Mouse (Mus musculus) layer of hippocampus, adult 18-20 months (tissue): ENCODE results near the gene Psen1. TPM values are rescaled to one million over a fixed set of nuclear protein-coding genes. Genes with fewer than 3 reads are reported as not detected.
A peak's percentile ranks its signal among the peaks of the same experiment; 100 is the strongest.

Experiments used
- DNase-seq, 2 experiments: peaks; one replicate each; pipeline ENCODE4 v3.0.0; 2022; ENCODE audit warnings: low spot score in 2 of 2
- total RNA-seq, 2 experiments: library from RNA; stranded (reverse); gene quantifications; 2 replicates each; pipeline ENCODE4 v1.2.3; 2021

The Psen1 gene
- total RNA-seq, 2 experiments from 2014 or later: 67.9 to 73.2 TPM

GRCm38 (mm10) chr12:83721281-83721680, 33.3 kb downstream of the Psen1 start:
- DNase-seq: peak in 1 of 2 experiments; percentile 22

- DNase-seq: no peak
Observed at GRCm38 (mm10) chr12:83723037-83723436, 35.1 kb downstream of the Psen1 start.

- DNase-seq: no peak
Observed at GRCm38 (mm10) chr12:83726510-83727308, 38.8 kb downstream of the Psen1 start.

- DNase-seq: no peak
Observed at GRCm38 (mm10) chr12:83732225-83732624, 44.3 kb downstream of the Psen1 start.

DNA sequence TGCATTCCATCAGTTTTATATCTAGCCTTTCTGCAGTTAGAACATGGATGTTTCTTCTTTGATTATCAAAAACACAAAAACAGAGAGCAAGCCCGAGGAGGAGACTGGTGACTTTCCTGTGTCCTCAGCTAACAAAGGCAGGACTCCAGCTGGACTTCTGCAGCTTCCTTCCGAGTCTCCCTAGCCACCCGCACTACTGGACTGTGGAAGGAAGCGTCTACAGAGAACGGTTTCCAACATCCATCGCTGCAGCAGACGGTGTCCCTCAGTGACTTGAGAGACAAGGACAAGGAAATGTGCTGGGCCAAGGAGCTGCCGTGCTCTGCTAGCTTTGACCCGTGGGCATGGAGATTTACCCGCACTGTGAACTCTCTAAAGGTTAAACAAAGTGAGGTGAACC, 46.1 kb downstream of the Psen1 start:
- no peak for DNase-seq

GRCm38 (mm10) chr12:83736236-83736635, 48.3 kb downstream of the Psen1 start:
- no peak for DNase-seq

DNA sequence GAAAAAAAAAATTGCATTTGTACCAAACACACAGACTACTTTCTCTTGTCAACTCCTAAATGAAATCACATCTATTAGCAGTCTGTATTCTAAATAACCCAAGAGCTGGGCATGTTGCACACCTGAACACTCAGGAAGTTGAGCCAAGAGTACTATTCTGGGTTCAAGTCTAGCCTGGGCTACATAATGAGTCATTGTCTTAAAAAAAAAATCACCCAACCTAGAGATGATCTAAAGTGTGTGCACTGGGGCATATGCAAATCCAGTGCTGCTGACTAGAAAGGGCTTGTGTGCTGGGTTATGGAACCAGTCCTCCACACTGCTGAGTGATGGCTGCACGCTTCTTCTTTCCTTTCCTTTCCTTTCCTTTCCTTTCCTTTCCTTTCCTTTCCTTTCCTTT, 50.7 kb downstream of the Psen1 start:
- DNase-seq: no peak

- DNase-seq: no peak
Observed at GRCm38 (mm10) chr12:83741722-83742121, 53.8 kb downstream of the Psen1 start.

DNA sequence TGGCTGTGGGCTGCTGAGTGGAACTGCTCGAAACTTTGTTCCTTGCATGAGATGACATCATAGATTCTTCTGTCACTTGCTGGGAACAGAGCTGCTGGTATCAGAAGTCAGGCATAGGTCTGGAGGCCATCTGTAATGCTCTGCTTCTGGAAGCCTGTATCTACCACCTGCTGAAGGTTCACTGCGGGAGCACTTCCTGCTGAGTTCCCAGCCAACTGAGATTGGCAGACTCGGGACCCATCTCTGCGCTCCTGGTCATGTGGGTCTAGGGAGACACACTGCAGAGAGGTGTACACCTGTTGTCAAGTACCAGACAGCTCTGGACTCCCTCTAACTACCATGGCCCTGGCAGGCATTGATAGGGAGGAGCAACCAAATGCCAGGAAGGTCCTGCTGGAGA, 54.9 kb downstream of the Psen1 start:
- DNase-seq: peak in 1 of 2 experiments; percentile 23

- no peak for DNase-seq
Observed at GRCm38 (mm10) chr12:83743712-83744111, 55.8 kb downstream of the Psen1 start.

GRCm38 (mm10) chr12:83749186-83749585, 61.2 kb downstream of the Psen1 start:
- no peak for DNase-seq

DNA sequence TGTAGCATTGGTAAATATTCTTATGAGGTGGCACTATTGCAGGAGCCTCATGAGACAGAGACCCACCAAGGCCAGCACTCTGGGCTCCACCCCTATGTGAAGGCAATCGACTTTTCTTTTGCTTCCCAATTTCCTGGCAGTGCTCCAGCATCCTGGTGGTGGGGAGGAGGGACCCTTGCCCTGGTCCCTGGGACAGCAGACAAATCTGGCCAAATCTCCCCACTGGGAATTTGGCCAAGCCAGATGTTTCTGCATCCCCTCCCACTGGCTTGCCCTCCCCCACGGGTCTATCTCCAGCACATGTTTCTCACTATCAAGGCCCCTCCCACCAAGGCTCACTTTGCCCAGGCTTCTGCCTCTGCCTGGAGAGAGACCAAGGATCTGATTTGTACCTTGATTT, 64.5 kb downstream of the Psen1 start:
- no peak for DNase-seq

GRCm38 (mm10) chr12:83758735-83759134, 70.8 kb downstream of the Psen1 start:
- DNase-seq: no peak

GRCm38 (mm10) chr12:83760201-83760600, 72.2 kb downstream of the Psen1 start:
- DNase-seq: no peak

GRCm38 (mm10) chr12:83762706-83763105, 74.8 kb downstream of the Psen1 start:
- no peak for DNase-seq

DNA sequence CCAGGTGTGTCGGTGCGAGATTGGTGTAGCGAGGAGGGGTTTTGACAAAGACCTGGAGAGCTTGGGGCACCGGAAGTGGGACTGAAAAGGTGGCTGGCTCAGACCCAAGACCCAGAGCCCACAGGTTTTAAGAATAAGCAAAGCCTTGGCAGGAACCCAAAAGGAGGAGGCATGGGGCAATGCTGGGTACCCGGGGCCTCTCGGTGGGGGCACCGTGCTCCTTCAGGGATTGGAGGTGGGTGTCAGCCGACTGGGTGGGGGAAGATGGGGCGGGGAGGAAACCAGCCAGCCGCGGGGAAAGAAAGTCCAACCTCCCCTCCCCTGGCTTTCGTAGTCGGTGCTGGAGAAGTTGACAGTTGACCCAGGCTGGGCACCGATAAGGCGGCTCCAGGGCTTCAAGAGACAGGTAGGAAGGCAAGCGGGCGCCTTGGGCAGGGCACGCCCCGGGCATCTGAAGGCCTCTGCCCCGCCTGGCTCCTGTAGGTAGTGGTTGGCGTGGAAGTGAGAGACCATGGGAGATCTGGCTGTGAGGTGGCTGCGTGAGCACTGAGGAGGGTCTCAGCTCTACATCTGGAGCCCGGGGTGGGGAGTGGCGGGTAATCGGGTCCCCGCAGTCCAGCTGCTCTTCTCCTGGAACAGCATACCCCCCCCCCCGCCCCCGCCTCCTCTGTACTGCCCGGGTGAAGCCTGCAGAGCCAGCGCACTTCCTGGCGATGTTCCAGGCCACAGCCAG, 75.5 kb downstream of the Psen1 start, which contains the start of gene Papln:
Gene Papln (plus strand): TSS at position 324 of the 733 bp plus-strand sequence.
- no peak for DNase-seq

DNA sequence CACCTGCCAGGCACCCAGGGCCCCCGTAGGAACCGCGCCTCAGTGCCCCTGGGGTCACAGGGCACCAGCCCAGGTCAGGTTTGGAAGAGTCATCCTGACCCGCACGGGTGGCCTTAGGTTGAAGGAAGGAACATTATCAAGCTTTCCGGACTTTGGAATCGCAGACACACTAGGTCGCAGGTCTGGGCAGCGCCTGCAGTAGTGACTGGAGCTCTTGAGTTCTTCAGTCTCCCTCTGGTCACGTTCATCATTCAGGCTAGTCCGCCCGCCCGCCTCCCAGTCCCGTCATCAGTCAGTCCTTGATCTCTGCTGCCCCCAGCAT, 76.1 kb downstream of the Psen1 start:
- DNase-seq: no peak

DNA sequence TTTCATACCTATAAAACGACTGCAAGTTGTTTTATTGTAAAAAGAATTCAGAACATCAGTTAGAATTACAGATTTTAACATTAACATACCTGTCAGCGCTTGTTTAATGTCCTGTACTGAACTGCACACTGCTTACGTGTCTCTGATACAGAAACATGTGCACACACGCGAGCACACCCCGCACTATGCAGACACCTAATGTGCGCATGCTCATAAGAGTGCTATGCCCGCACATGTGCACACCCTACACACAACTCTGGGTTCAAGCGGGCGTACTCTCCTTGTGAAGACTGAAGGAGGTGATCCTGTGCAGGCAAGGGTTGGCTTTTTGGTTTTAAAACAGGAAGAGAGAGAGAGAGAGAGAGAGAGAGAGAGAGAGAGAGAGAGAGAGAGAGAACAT, 76.6 kb downstream of the Psen1 start:
- DNase-seq: no peak

GRCm38 (mm10) chr12:83765965-83766603, 78.1 kb downstream of the Psen1 start:
- no peak for DNase-seq

GRCm38 (mm10) chr12:83767833-83768232, 79.9 kb downstream of the Psen1 start:
- no peak for DNase-seq

GRCm38 (mm10) chr12:83768235-83768899, 80.4 kb downstream of the Psen1 start:
- DNase-seq: no peak
